Mouse (Mus musculus) limb, embryonic 14.5 days (tissue): ENCODE data around the gene Slc25a51. TPM values are rescaled to one million over a fixed set of nuclear protein-coding genes. Genes with fewer than 3 reads are reported as not detected.

Source experiments
- ATAC-seq: fragments of 200-750 bp; cut with Nextera tagmentation; 2 replicates; pipeline ENCODE4 v1.8.0; 2017; ENCODE audit warnings: low read depth, moderate number of reproducible peaks, moderate TSS enrichment; ENCODE audit not compliant: low FRiP score
- DNase-seq: peaks from one replicate; pipeline ENCODE4 v3.0.0-alpha.2; 2015; ENCODE audit warnings: low spot score
- H3K27ac ChIP-seq: fragments of 300-500 bp; sonication (generic); replicated peaks from 2 replicates; pipeline ENCODE4 v1.5.1; 2014; ENCODE audit warnings: low read depth, mild to moderate bottlenecking, low read length, moderate library complexity, mixed read lengths
- H3K27me3 ChIP-seq: fragments of 300-500 bp; sonication (generic); 2 replicates; pipeline ENCODE4 v1.6.1; 2014; ENCODE audit warnings: low read length, mixed read lengths; ENCODE audit not compliant: control insufficient read depth, insufficient read depth
- H3K36me3 ChIP-seq: fragments of 300-500 bp; sonication (generic); 2 replicates; pipeline ENCODE4 v1.6.1; 2014; ENCODE audit warnings: mild to moderate bottlenecking, low read length, moderate library complexity, mixed read lengths; ENCODE audit not compliant: control insufficient read depth, insufficient read depth
- H3K4me1 ChIP-seq: fragments of 300-500 bp; sonication (generic); 2 replicates; pipeline ENCODE4 v1.6.1; 2014; ENCODE audit warnings: antibody characterized with exemption, low read length, mixed read lengths; ENCODE audit not compliant: control insufficient read depth, insufficient read depth
- H3K4me2 ChIP-seq: fragments of 300-500 bp; sonication (generic); replicated peaks from 2 replicates; pipeline ENCODE4 v1.6.1; 2014; ENCODE audit warnings: low read depth, mild to moderate bottlenecking, low read length, moderate library complexity; ENCODE audit not compliant: severe bottlenecking
- H3K4me3 ChIP-seq: fragments of 300-500 bp; sonication (generic); replicated peaks from 2 replicates; pipeline ENCODE4 v1.5.1; 2014; ENCODE audit warnings: low read length
- H3K9ac ChIP-seq: fragments of 300-500 bp; sonication (generic); 2 replicates; pipeline ENCODE4 v1.6.1; 2014; ENCODE audit warnings: mild to moderate bottlenecking, low read depth, low read length, moderate library complexity; ENCODE audit not compliant: severe bottlenecking
- H3K9me3 ChIP-seq: fragments of 300-500 bp; sonication (generic); 2 replicates; pipeline ENCODE4 v1.6.1; 2016; ENCODE audit warnings: low read length; ENCODE audit not compliant: control insufficient read depth
- POLR2A ChIP-seq: fragments of 200-500 bp; IDR thresholded peaks from 2 replicates; pipeline ENCODE4 v1.8.0; 2012; ENCODE audit warnings: inconsistent platforms, mild to moderate bottlenecking, moderate library complexity, borderline replicate concordance; ENCODE audit not compliant: insufficient read depth, insufficient read length; ENCODE audit errors: extremely low read depth
- WGBS: fragments of 180-500 bp; shearing (Covaris S2); extraction: QIAGEN DNeasy Blood & Tissue Kit; methylation state at CpG from one replicate; pipeline ENCODE4 v1.1.7; 2014; 5-methylcytosine and 5-hydroxymethylcytosine counted together
- polyA plus RNA-seq, 2 experiments: library from polyadenylated mRNA; depleted of rRNA in 1 of 2; stranded (reverse) in 1 of 2; unstranded in 1 of 2; fragments of >200 nt; fragmentation: Nextera tagmentation in 1 of 2; extraction: Ambion mirVana in 1 of 2; gene quantifications; 2 replicates each; pipeline versions ENCODE4 v1.2.1 to v1.2.3; 2012 to 2014

The Slc25a51 gene
- polyA plus RNA-seq, 2 experiments = 41.5 to 85.5 TPM

DNA sequence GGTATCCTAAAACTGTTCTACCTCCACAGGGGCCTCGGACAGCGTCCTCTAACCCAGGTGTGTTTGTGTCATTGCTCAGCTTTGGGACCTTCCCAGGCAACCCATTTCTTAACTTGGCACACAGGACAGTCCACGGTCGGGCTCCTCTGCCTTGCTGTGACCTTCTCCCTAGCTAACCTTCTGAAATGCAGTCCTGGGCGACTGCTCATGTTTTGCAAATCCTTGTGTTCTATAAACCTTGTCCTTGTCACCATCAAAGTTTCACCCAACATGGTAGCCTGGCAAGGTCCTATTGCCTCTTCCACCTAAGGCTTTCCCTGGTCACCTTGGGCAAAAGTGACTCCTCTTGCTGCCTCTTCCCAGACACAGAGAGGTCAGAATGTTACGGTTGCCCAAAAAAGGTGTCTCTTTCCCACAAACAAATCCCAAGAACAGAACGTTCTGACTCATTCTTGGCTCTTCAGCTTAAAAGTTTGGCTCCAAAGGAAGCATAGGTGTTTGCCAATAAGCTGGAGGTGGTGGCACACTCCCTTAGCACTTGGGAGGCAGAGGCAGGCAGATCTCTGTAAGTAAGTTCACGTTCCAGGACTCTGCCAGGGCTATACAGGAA is 2.7 kb upstream of the Slc25a51 start:
- Histone ChIP-seq H3K4me3 (no peak overlapping the region), H3K4me1 (peaks cover 14% of the 10 kb centered on the region), H3K9me3 (no peaks in the 10 kb centered on the region), H3K4me2 (no peak overlapping the region), H3K27me3 (no peaks in the 10 kb centered on the region), H3K27ac (no peak overlapping the region), H3K36me3 (no peaks in the 10 kb centered on the region), H3K9ac (no peak overlapping the region)
- ATAC-seq = no peak
- DNase-seq = no peak
- WGBS = 85% methylated on average over 8 of the region's 8 CpGs
- no peak for TF ChIP-seq POLR2A

DNA sequence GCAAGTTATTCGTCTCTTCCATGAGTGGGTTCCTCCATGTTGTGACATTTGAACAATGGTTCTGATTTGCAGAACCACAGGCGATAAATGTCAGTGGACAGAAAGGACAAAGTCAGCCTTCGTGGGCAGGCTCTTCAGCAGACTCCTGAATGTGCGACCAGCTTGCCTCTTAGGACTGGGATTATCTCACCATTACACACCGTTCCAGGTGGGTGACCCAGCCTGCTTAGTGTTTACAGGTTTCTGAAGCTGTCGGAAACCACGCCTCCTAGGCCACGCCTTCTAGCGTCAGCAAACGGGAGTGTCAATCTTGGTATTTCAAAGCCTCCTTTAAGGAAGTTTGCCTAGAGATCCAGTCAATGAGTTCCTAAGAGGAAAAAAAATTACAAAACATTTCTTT is 704 bp upstream of the Slc25a51 start:
- Histone ChIP-seq H3K27ac (peak overlapping the region; percentile 90), H3K9ac (peak overlapping the region; percentile 93), H3K4me3 (peak overlapping the region; percentile 93), H3K4me1 (peaks cover 16% of the 10 kb centered on the region), H3K27me3 (no peaks in the 10 kb centered on the region), H3K36me3 (peaks cover 2% of the 10 kb centered on the region), H3K9me3 (no peaks in the 10 kb centered on the region), H3K4me2 (peak overlapping the region; percentile 94)
- WGBS = 1% methylated on average over 10 of the region's 10 CpGs
- DNase-seq (peak; percentile 74), ATAC-seq (no peak)
- no peak for TF ChIP-seq POLR2A

DNA sequence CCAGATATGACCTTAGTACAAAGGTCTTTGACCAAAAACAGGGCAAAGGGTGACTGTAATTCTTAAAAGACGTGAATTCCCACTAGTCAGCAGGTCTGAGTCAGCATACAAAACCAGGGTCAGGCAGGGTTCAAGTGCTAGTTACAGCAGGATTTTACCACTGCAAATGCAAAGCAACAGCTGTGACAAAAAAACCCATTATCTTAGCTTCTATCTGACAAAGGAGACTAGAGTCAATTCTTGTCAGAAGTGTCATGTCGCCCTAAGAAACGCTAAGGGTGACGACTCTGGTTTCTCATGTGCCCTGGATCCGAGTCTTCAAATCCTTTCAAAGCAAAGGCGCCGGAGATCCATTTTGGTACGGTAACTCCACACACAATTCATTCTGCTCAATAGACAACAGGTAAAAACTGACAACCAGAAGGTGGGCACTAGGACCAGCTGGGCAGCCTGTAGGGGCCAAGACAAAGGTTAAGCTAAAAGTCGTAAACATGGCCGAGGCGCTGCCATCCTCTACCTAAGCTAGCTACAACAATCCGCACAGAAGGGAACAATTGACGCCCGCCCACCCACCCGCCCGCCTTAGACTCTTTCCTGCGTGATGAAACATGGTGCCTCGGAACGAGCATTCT is 747 bp downstream of the Slc25a51 start:
- Histone ChIP-seq H3K4me1 (peaks cover 16% of the 10 kb centered on the region), H3K9ac (peak overlapping the region; percentile 93), H3K9me3 (no peaks in the 10 kb centered on the region), H3K4me3 (peak overlapping the region; percentile 93), H3K4me2 (peak overlapping the region; percentile 94), H3K27ac (peak overlapping the region; percentile 90; the same call in 1 of the 2 replicates), H3K27me3 (no peaks in the 10 kb centered on the region), H3K36me3 (peaks cover 17% of the 10 kb centered on the region)
- TF ChIP-seq POLR2A = no peak
- ATAC-seq (no peak), DNase-seq (peak; percentile 14)
- 2% methylated on average over 19 of the region's 19 CpGs for WGBS

- Histone ChIP-seq H3K27ac (no peak overlapping the region), H3K36me3 (peaks cover 23% of the 10 kb centered on the region)
- 47% methylated on average over 5 of the region's 5 CpGs for WGBS
Measured at GRCm38 (mm10) chr4:45407001-45407702, 1.4 kb downstream of the Slc25a51 start.

GRCm38 (mm10) chr4:45406397-45406796 is 2.2 kb downstream of the Slc25a51 start:
- 0 out of 2 replicates have a peak overlapping the region, but pooled peaks have one; percentile 93 for H3K4me3 ChIP-seq
- H3K9ac ChIP-seq = no peak overlapping the region
- TF ChIP-seq POLR2A = no peak
- peaks cover 29% of the 10 kb centered on the region for H3K36me3 ChIP-seq
- peaks cover 16% of the 10 kb centered on the region for H3K4me1 ChIP-seq
- H3K27ac ChIP-seq = no peak overlapping the region
- H3K9me3 ChIP-seq = no peaks in the 10 kb centered on the region
- WGBS = 86% methylated on average over 7 of the region's 7 CpGs
- DNase-seq = no peak
- H3K27me3 ChIP-seq = no peaks in the 10 kb centered on the region
- no peak for ATAC-seq
- no peak overlapping the region for H3K4me2 ChIP-seq

More at GRCm38 (mm10) chr4:45407001-45407702, 1.4 kb downstream of the Slc25a51 start:
- H3K9ac ChIP-seq = peak overlapping the region; percentile 93
- no peak for DNase-seq
- H3K27me3 ChIP-seq = no peaks in the 10 kb centered on the region
- H3K4me1 ChIP-seq = peaks cover 16% of the 10 kb centered on the region
- no peak for TF ChIP-seq POLR2A
- ATAC-seq = no peak
- no peaks in the 10 kb centered on the region for H3K9me3 ChIP-seq
- H3K4me3 ChIP-seq = peak overlapping the region; percentile 93
- peak overlapping the region; percentile 94 for H3K4me2 ChIP-seq
